Mouse (Mus musculus): ENCODE measurements around the gene Taf8.

- no peak for TF ChIP-seq CTCF (IDR thresholded peaks at IDR 0.05; ENCODE audit: control insufficient read depth, insufficient read depth, low read length)
- TF ChIP-seq POLR2A (IDR thresholded peaks at IDR 0.05; ENCODE audit: borderline replicate concordance, control insufficient read depth, low read depth, low read length), result no peak
These were observed 24.9 kb upstream of the Taf8 start for GRCm38 (mm10) chr17:47526856-47527520.
